Mouse (Mus musculus) limb, embryonic 11.5 days (tissue): ENCODE data around the gene Dnajc11. TPM values are rescaled to one million over a fixed set of nuclear protein-coding genes. Genes with fewer than 3 reads are reported as not detected.

Experiments used
- ATAC-seq: fragments of 200-750 bp; cut with Nextera tagmentation; 2 replicates; pipeline ENCODE4 v1.8.0; 2017; ENCODE audit warnings: low read depth; ENCODE audit not compliant: insufficient number of reproducible peaks, low FRiP score, low TSS enrichment
- DNase-seq: peaks from one replicate; pipeline ENCODE4 v3.0.0-alpha.2; 2015; ENCODE audit warnings: low spot score
- H3K27ac ChIP-seq: fragments of 300-500 bp; sonication (generic); replicated peaks from 2 replicates; pipeline ENCODE4 v1.5.1; 2014; ENCODE audit warnings: low read depth, mild to moderate bottlenecking, low read length
- H3K27me3 ChIP-seq: fragments of 300-500 bp; sonication (generic); 2 replicates; pipeline ENCODE4 v1.6.1; 2014; ENCODE audit warnings: mild to moderate bottlenecking, low read length, mixed read lengths; ENCODE audit not compliant: control insufficient read depth, insufficient read depth
- H3K36me3 ChIP-seq: fragments of 300-500 bp; sonication (generic); 2 replicates; pipeline ENCODE4 v1.6.1; 2014; ENCODE audit warnings: mild to moderate bottlenecking, low read length, moderate library complexity, mixed read lengths; ENCODE audit not compliant: control insufficient read depth, insufficient read depth
- H3K4me1 ChIP-seq: fragments of 300-500 bp; sonication (generic); 2 replicates; pipeline ENCODE4 v1.6.1; 2014; ENCODE audit warnings: low read length, mixed read lengths; ENCODE audit not compliant: control insufficient read depth, insufficient read depth
- H3K4me2 ChIP-seq: fragments of 300-500 bp; sonication (generic); 2 replicates; pipeline ENCODE4 v1.6.1; 2014; ENCODE audit warnings: low read depth, mild to moderate bottlenecking, moderate library complexity; ENCODE audit not compliant: severe bottlenecking
- H3K4me3 ChIP-seq: fragments of 300-500 bp; sonication (generic); 2 replicates; pipeline ENCODE4 v1.5.1; 2014; ENCODE audit warnings: low read depth, low read length
- H3K9ac ChIP-seq: fragments of 300-500 bp; sonication (generic); 2 replicates; pipeline ENCODE4 v1.6.1; 2014; ENCODE audit warnings: mild to moderate bottlenecking, low read length
- H3K9me3 ChIP-seq: fragments of 300-500 bp; sonication (generic); 2 replicates; pipeline ENCODE4 v1.6.1; 2016; ENCODE audit warnings: low read length; ENCODE audit not compliant: control insufficient read depth
- WGBS: fragments of 180-500 bp; shearing (Covaris S2); extraction: QIAGEN DNeasy Blood & Tissue Kit; methylation state at CpG from one replicate; pipeline ENCODE4 v1.1.7; 2014; 5-methylcytosine and 5-hydroxymethylcytosine counted together
- polyA plus RNA-seq: library from polyadenylated mRNA; unstranded; fragments of >200 nt; fragmentation: Nextera tagmentation; extraction: Ambion mirVana; gene quantifications from 2 replicates; pipeline ENCODE4 v1.2.1, GENCODE M21; 2014

Gene Dnajc11
- polyA plus RNA-seq, 1 experiment from 2014 or later: 90.9 TPM

GRCm38 (mm10) chr4:151995371-151996172 is 62.1 kb downstream of the Dnajc11 start:
- under 1% methylated on average over 77 of the region's 111 CpGs for WGBS
- peak; percentile 53 for ATAC-seq

GRCm38 (mm10) chr4:151996173-151996950 is 62.9 kb downstream of the Dnajc11 start, which contains the start of gene Phf13:
Gene Phf13, minus strand, starts transcription at chr4:151996258.
- ATAC-seq: peak; percentile 97
- Histone ChIP-seq H3K27ac (peak within 1 kb of the TSS; percentile 70), H3K36me3 (peaks cover 7% of the 10 kb centered on the region), H3K4me1 (peaks cover 8% of the 10 kb centered on the region), H3K27me3 (no peaks in the 10 kb centered on the region), H3K4me2 (peak within 1 kb of the TSS; percentile 78), H3K4me3 (peak within 1 kb of the TSS; percentile 98), H3K9me3 (no peaks in the 10 kb centered on the region), H3K9ac (peak within 1 kb of the TSS; percentile 89)
- DNase-seq: peak; percentile 100
- WGBS: under 1% methylated on average over 75 of the region's 94 CpGs

More at GRCm38 (mm10) chr4:151995371-151996172, 62.1 kb downstream of the Dnajc11 start:
- Histone ChIP-seq H3K4me2 (peak overlapping the region; percentile 78), H3K9ac (peak overlapping the region; percentile 89), H3K9me3 (no peaks in the 10 kb centered on the region), H3K4me3 (peak overlapping the region; percentile 98), H3K27me3 (no peaks in the 10 kb centered on the region), H3K4me1 (peaks cover 8% of the 10 kb centered on the region), H3K27ac (peak overlapping the region; percentile 68), H3K36me3 (peaks cover 14% of the 10 kb centered on the region)
- DNase-seq: no peak

GRCm38 (mm10) chr4:151996951-151997222 is 63.4 kb downstream of the Dnajc11 start:
- WGBS: 4% methylated on average over 13 of the region's 13 CpGs
- ATAC-seq: no peak

GRCm38 (mm10) chr4:151997701-151998100 is 64.2 kb downstream of the Dnajc11 start:
- H3K9ac ChIP-seq: no peak overlapping the region
- 63% methylated on average over 3 of the region's 3 CpGs for WGBS
- H3K9me3 ChIP-seq: no peaks in the 10 kb centered on the region
- H3K27me3 ChIP-seq: no peaks in the 10 kb centered on the region
- no peaks in the 10 kb centered on the region; the same call in 1 of the 2 replicates for H3K36me3 ChIP-seq
- ATAC-seq (no peak), DNase-seq (no peak)
- no peak overlapping the region for H3K4me3 ChIP-seq
- H3K27ac ChIP-seq: no peak overlapping the region
- H3K4me1 ChIP-seq: peaks cover 8% of the 10 kb centered on the region
- peak overlapping the region; percentile 78; the same call in 1 of the 2 replicates for H3K4me2 ChIP-seq

More at GRCm38 (mm10) chr4:151996951-151997222, 63.4 kb downstream of the Dnajc11 start:
- peak overlapping the region; percentile 70; the same call in 1 of the 2 replicates for H3K27ac ChIP-seq
- H3K9me3 ChIP-seq: no peaks in the 10 kb centered on the region
- H3K4me3 ChIP-seq: peak overlapping the region; percentile 98
- peak overlapping the region; percentile 49 for H3K9ac ChIP-seq
- H3K4me2 ChIP-seq: peak overlapping the region; percentile 78
- peaks cover 8% of the 10 kb centered on the region for H3K4me1 ChIP-seq
- no peak for DNase-seq
- H3K36me3 ChIP-seq: peaks cover 4% of the 10 kb centered on the region
- H3K27me3 ChIP-seq: no peaks in the 10 kb centered on the region

GRCm38 (mm10) chr4:151999481-151999880 is 66.0 kb downstream of the Dnajc11 start:
- DNase-seq (no peak), ATAC-seq (no peak)
- Histone ChIP-seq H3K27ac (no peak overlapping the region), H3K9ac (no peak overlapping the region), H3K4me2 (no peak overlapping the region), H3K27me3 (no peaks in the 10 kb centered on the region), H3K4me1 (peaks cover under 1% of the 10 kb centered on the region; the same call in 1 of the 2 replicates), H3K9me3 (no peaks in the 10 kb centered on the region), H3K36me3 (no peaks in the 10 kb centered on the region), H3K4me3 (no peak overlapping the region)
- WGBS: 64% methylated on average over 3 of the region's 3 CpGs

- Histone ChIP-seq H3K4me2 (no peak overlapping the region), H3K4me3 (no peak overlapping the region), H3K27ac (no peak overlapping the region), H3K36me3 (no peaks in the 10 kb centered on the region), H3K9me3 (no peaks in the 10 kb centered on the region), H3K9ac (no peak overlapping the region), H3K27me3 (no peaks in the 10 kb centered on the region), H3K4me1 (no peaks in the 10 kb centered on the region)
- no peak for ATAC-seq
- DNase-seq: no peak
- WGBS: 48% methylated on average over 4 of the region's 4 CpGs
Observed at GRCm38 (mm10) chr4:152000906-152001305, 67.4 kb downstream of the Dnajc11 start.

- no peak for DNase-seq
- no peak for ATAC-seq
- H3K27ac ChIP-seq: no peak overlapping the region
- H3K9me3 ChIP-seq: no peaks in the 10 kb centered on the region
- 70% methylated on average over 4 of the region's 4 CpGs for WGBS
- no peak overlapping the region for H3K4me3 ChIP-seq
- no peak overlapping the region for H3K4me2 ChIP-seq
- no peak overlapping the region for H3K9ac ChIP-seq
- no peaks in the 10 kb centered on the region for H3K36me3 ChIP-seq
- H3K4me1 ChIP-seq: no peaks in the 10 kb centered on the region
- no peaks in the 10 kb centered on the region for H3K27me3 ChIP-seq
Observed at GRCm38 (mm10) chr4:152001335-152001734, 67.8 kb downstream of the Dnajc11 start.

- Histone ChIP-seq H3K4me2 (no peak overlapping the region), H3K27me3 (no peaks in the 10 kb centered on the region), H3K9me3 (no peaks in the 10 kb centered on the region), H3K9ac (no peak overlapping the region), H3K4me1 (peaks cover 2% of the 10 kb centered on the region; the same call in 1 of the 2 replicates), H3K27ac (no peak overlapping the region), H3K4me3 (no peak overlapping the region), H3K36me3 (no peaks in the 10 kb centered on the region)
- WGBS: 95% methylated on average over 3 of the region's 3 CpGs
- DNase-seq (no peak), ATAC-seq (no peak)
Observed at GRCm38 (mm10) chr4:152002063-152002462, 68.6 kb downstream of the Dnajc11 start.
